Mouse (Mus musculus): ENCODE measurements at regions not wholly inside any gene's neighbourhood (a gene's known extent, or its start where the extent isn't known, plus 50 kb on each side); places are given as distances from the start of the nearest gene placed in this dataset.

- H3K79me2 ChIP-seq (replicated peaks; ENCODE audit: control insufficient read depth, insufficient read depth, low read length) = no peaks in the 10 kb centered on the region
- no peaks in the 10 kb centered on the region for H3K36me3 ChIP-seq (ENCODE audit: control insufficient read depth, insufficient read depth, low read length)
- DNase-seq = no peak
- H3K27me3 ChIP-seq (ENCODE audit: control insufficient read depth, insufficient read depth, low read length) = no peaks in the 10 kb centered on the region
- no peak overlapping the region for H3K27ac ChIP-seq
- TF ChIP-seq EP300 (IDR thresholded peaks at IDR 0.05; ENCODE audit: insufficient read depth, low read depth, low read length) = no peak
- TF ChIP-seq CTCF (IDR thresholded peaks at IDR 0.05) = no peak
- intact Hi-C loops (cut with DNase I) = loop anchor here (10.0 kb wide), 2 partner anchors 355 to 595 kb away; no protein-coding TSS in a partner anchor
- no peak overlapping the region for H3K9ac ChIP-seq (ENCODE audit: low read depth, low read length)
- peaks cover 3% of the 10 kb centered on the region for H3K4me1 ChIP-seq (ENCODE audit: control insufficient read depth, insufficient read depth, low read length)
- WGBS = 60% methylated on average over 4 of the region's 4 CpGs
- H3K4me3 ChIP-seq = no peak overlapping the region
Measured at GRCm38 (mm10) chr7:111189731-111190130, 106.9 kb upstream of the Eif4g2 start.

- 84% methylated on average over 7 of the region's 7 CpGs for WGBS
- H3K36me3 ChIP-seq (ENCODE audit: control insufficient read depth, insufficient read depth, low read length) = no peaks in the 10 kb centered on the region
- H3K4me1 ChIP-seq (ENCODE audit: control insufficient read depth, insufficient read depth, low read length) = no peaks in the 10 kb centered on the region; the same call in 1 of the 2 replicates
- H3K79me2 ChIP-seq (replicated peaks; ENCODE audit: control insufficient read depth, insufficient read depth, low read length) = no peaks in the 10 kb centered on the region
- H3K9ac ChIP-seq (ENCODE audit: low read depth, low read length) = no peak overlapping the region
- DNase-seq = no peak
- H3K27me3 ChIP-seq (ENCODE audit: control insufficient read depth, insufficient read depth, low read length) = no peaks in the 10 kb centered on the region
- TF ChIP-seq CTCF (IDR thresholded peaks at IDR 0.05) = no peak
- no peak for TF ChIP-seq EP300 (IDR thresholded peaks at IDR 0.05; ENCODE audit: insufficient read depth, low read depth, low read length)
- TF ChIP-seq POLR2A (IDR thresholded peaks at IDR 0.05; ENCODE audit: insufficient read depth, low read depth, low read length) = no peak
- intact Hi-C loops (cut with DNase I) = loop anchor here (10.0 kb wide), 2 partner anchors 359 to 599 kb away; no protein-coding TSS in a partner anchor
- H3K4me3 ChIP-seq = no peak overlapping the region
- no peak overlapping the region for H3K27ac ChIP-seq
Measured at GRCm38 (mm10) chr7:111185954-111186353, 103.1 kb upstream of the Eif4g2 start.

DNA sequence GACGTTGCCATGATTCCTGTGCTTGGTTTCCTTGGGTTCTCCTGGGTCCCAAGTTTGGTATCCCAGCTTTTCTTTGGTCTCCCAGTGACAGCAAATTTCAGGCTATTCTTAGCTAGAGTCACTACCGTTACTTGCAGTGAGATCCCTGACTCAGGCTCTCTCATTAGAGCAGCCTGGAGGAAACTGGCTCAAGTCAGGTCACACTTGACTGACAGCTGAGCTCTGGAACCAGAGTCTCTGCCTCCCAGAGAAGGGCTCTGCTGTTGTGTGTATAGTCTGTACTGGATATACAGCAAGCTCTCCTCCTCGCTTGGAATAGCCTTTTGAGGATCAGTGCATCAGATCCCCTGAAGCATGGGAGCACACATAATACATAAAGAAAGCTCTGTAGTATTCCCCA is 100.7 kb upstream of the Eif4g2 start:
- no peak overlapping the region for H3K4me3 ChIP-seq
- 59% methylated on average over 3 of the region's 3 CpGs for WGBS
- H3K9ac ChIP-seq (ENCODE audit: low read depth, low read length) = no peak overlapping the region
- peak in 1 of 2 experiments; percentile 11 for DNase-seq
- no peak overlapping the region; the same call in 1 of the 2 replicates for H3K27ac ChIP-seq
- TF ChIP-seq CTCF (IDR thresholded peaks at IDR 0.05) (no peak), EP300 (IDR thresholded peaks at IDR 0.05; ENCODE audit: insufficient read depth, low read depth, low read length) (no peak), POLR2A (IDR thresholded peaks at IDR 0.05; ENCODE audit: insufficient read depth, low read depth, low read length) (no peak)
- no peaks in the 10 kb centered on the region for H3K79me2 ChIP-seq (replicated peaks; ENCODE audit: control insufficient read depth, insufficient read depth, low read length)
- no peaks in the 10 kb centered on the region for H3K27me3 ChIP-seq (ENCODE audit: control insufficient read depth, insufficient read depth, low read length)
- H3K4me1 ChIP-seq (ENCODE audit: control insufficient read depth, insufficient read depth, low read length) = peaks cover 2% of the 10 kb centered on the region
- no peaks in the 10 kb centered on the region for H3K36me3 ChIP-seq (ENCODE audit: control insufficient read depth, insufficient read depth, low read length)
- intact Hi-C loops (cut with DNase I) = loop anchor here (1.0 to 10.0 kb wide), 4 partner anchors 234 to 786 kb away; no protein-coding TSS in a partner anchor

- WGBS = 43% methylated on average over 3 of the region's 3 CpGs
- DNase-seq = peak; percentile 53 to 72
- TF ChIP-seq EP300 (IDR thresholded peaks at IDR 0.05; ENCODE audit: insufficient read depth, low read depth, low read length) (no peak), POLR2A (IDR thresholded peaks at IDR 0.05; ENCODE audit: insufficient read depth, low read depth, low read length) (no peak), CTCF (IDR thresholded peaks at IDR 0.05) (peak; percentile 93)
- Histone ChIP-seq H3K36me3 (ENCODE audit: control insufficient read depth, insufficient read depth, low read length) (no peaks in the 10 kb centered on the region), H3K79me2 (replicated peaks; ENCODE audit: control insufficient read depth, insufficient read depth, low read length) (no peaks in the 10 kb centered on the region), H3K4me1 (ENCODE audit: control insufficient read depth, insufficient read depth, low read length) (peaks cover 2% of the 10 kb centered on the region), H3K9ac (ENCODE audit: low read depth, low read length) (no peak overlapping the region), H3K27me3 (ENCODE audit: control insufficient read depth, insufficient read depth, low read length) (no peaks in the 10 kb centered on the region), H3K4me3 (no peak overlapping the region), H3K27ac (no peak overlapping the region)
- intact Hi-C loops (cut with DNase I) = loop anchor here (1.0 to 10.0 kb wide), 4 partner anchors 59 to 602 kb away; no protein-coding TSS in a partner anchor
Measured at GRCm38 (mm10) chr7:111182319-111182718, 99.5 kb upstream of the Eif4g2 start.

DNA sequence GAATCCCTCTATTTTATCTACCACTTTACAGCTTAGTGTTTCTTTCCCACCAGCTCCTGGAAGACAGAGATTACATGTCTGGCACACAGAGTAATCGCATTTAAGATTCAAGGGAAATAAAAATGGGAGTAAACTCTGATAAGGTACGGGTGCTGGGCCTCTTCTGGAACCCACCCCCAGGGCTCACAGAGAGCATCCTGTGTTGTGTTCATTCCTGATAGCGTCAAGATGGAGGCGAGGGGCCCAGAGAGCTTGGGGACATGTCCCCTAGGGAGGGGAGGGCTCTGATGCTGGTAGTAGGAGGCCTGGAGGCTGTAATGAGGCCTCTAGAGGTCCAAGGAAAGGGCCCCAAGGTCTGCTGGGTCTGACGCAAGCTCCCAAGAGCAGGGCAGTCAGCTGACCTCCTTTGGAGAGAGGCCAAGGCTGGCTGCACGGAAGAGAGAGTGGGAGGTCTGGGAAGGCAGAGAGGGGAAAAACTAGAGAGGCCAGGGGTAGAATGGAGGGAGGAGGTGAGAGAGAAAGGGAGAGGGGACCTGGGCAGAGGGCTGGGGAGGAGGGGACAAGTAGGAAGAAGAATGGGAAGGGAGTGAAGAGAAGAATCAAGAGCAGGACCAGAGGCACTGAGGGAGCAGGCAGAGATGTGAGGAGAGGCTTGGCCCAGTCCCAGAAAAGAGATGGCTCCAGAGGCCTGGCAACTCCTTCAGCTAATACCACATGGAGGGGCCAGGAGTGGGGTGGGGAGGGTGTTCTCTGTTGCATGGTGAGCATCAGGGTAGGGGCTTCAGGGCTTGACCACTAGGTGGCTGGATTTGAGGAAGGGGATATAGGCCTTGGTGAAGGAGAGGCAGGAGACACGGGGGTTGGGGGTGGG is 96.8 kb upstream of the Eif4g2 start:
- Histone ChIP-seq H3K36me3 (ENCODE audit: control insufficient read depth, insufficient read depth, low read length) (no peaks in the 10 kb centered on the region), H3K4me3 (no peak overlapping the region), H3K9ac (ENCODE audit: low read depth, low read length) (no peak overlapping the region), H3K79me2 (replicated peaks; ENCODE audit: control insufficient read depth, insufficient read depth, low read length) (no peaks in the 10 kb centered on the region), H3K4me1 (ENCODE audit: control insufficient read depth, insufficient read depth, low read length) (peaks cover 2% of the 10 kb centered on the region), H3K27me3 (ENCODE audit: control insufficient read depth, insufficient read depth, low read length) (no peaks in the 10 kb centered on the region), H3K27ac (peak overlapping the region; percentile 45)
- no peak for TF ChIP-seq POLR2A (IDR thresholded peaks at IDR 0.05; ENCODE audit: insufficient read depth, low read depth, low read length)
- TF ChIP-seq CTCF (IDR thresholded peaks at IDR 0.05) = no peak
- no peak for TF ChIP-seq EP300 (IDR thresholded peaks at IDR 0.05; ENCODE audit: insufficient read depth, low read depth, low read length)
- intact Hi-C loops (cut with DNase I) = loop anchor here (5.0 to 10.0 kb wide), 3 partner anchors 238 to 605 kb away; no protein-coding TSS in a partner anchor
- peak; percentile 67 to 78 for DNase-seq
- 34% methylated on average over 7 of the region's 7 CpGs for WGBS
